In genomic region chr5:52189664-52190365, GRCm38 (mm10) we compare ENCODE assay signal across 8 mouse cellular contexts. TPM values are rescaled to one million over a fixed set of nuclear protein-coding genes. Genes with fewer than 3 reads are reported as not detected.
DNase-seq lines count a peak whose midpoint lies in the region; ATAC-seq and TF ChIP-seq lines count a peak whose summit lies in the region.

No protein-coding gene starts in this region.

- H3K27ac ChIP-seq in cortical plate, adult 2 months (ENCODE audit: insufficient read depth, low read length) = peak overlapping the region; percentile 92
- peak overlapping the region; percentile 98 for H3K27ac ChIP-seq in gastrocnemius, adult 2 months
- H3K27ac ChIP-seq in liver, embryonic 13.5 days = peak overlapping the region; percentile 90
- peak overlapping the region; percentile 98 for H3K27ac ChIP-seq in stomach, postnatal 0 days (replicated peaks)

- peak overlapping the region; percentile 98 for H3K9ac ChIP-seq in liver, embryonic 13.5 days
- peak overlapping the region; percentile 99 for H3K9ac ChIP-seq in stomach, postnatal 0 days (ENCODE audit: low read length)

- no peak for TF ChIP-seq CTCF in cortical plate, adult 2 months (IDR thresholded peaks at IDR 0.05; ENCODE audit: extremely low read depth, insufficient read depth, low read length)
- TF ChIP-seq CTCF in gastrocnemius, adult 2 months (IDR thresholded peaks at IDR 0.05) = no peak; the same call in 1 of the 2 replicates
- peak; percentile 31; the same call in 1 of the 2 replicates for TF ChIP-seq CTCF in stomach, postnatal 0 days (IDR thresholded peaks at IDR 0.05; ENCODE audit: low read depth)

- peak overlapping the region; percentile 69 for H3K4me2 ChIP-seq in liver, embryonic 13.5 days
- peak overlapping the region; percentile 89 for H3K4me2 ChIP-seq in myocyte (ENCODE audit: low read depth)
- peak overlapping the region; percentile 67 for H3K4me2 ChIP-seq in stomach, postnatal 0 days (replicated peaks; ENCODE audit: low read depth)

- intact Hi-C loops in gastrocnemius, adult 2 months (cut with DNase I) = no loop called here

- H3K4me3 ChIP-seq in cortical plate, adult 2 months (ENCODE audit: insufficient read depth, low read length) = peak overlapping the region; percentile 68
- H3K4me3 ChIP-seq in gastrocnemius, adult 2 months = peak overlapping the region; percentile 99
- H3K4me3 ChIP-seq in liver, embryonic 13.5 days (replicated peaks) = peak overlapping the region; percentile 95
- peak overlapping the region; percentile 83 for H3K4me3 ChIP-seq in myocyte
- H3K4me3 ChIP-seq in stomach, postnatal 0 days (ENCODE audit: low read depth, low read length) = peak overlapping the region; percentile 99

- H3K4me1 ChIP-seq in cortical plate, adult 2 months (ENCODE audit: control insufficient read depth, insufficient read depth, low read length) = no peaks in the 10 kb centered on the region; the same call in 1 of the 2 replicates
- peaks cover 48% of the 10 kb centered on the region for H3K4me1 ChIP-seq in liver, embryonic 13.5 days (replicated peaks)
- 0 out of 2 replicates have a peak, but pooled peaks cover 4% of the 10 kb centered on the region for H3K4me1 ChIP-seq in stomach, postnatal 0 days (replicated peaks; ENCODE audit: control insufficient read depth, insufficient read depth)

- peaks cover 50% of the 10 kb centered on the region for H3K79me2 ChIP-seq in myocyte (ENCODE audit: control insufficient read depth, insufficient read depth)

- TF ChIP-seq EP300 in stomach, postnatal 0 days (optimal IDR thresholded peaks at IDR 0.05) = no peak

- H3K36me3 ChIP-seq in liver, embryonic 13.5 days = peaks cover 7% of the 10 kb centered on the region
- H3K36me3 ChIP-seq in myocyte (ENCODE audit: control insufficient read depth, insufficient read depth) = no peaks in the 10 kb centered on the region
- H3K36me3 ChIP-seq in stomach, postnatal 0 days (ENCODE audit: control insufficient read depth, insufficient read depth, low read length) = no peaks in the 10 kb centered on the region

- peak overlapping the region; percentile 71 for H3ac ChIP-seq in myocyte (ENCODE audit: control insufficient read depth, insufficient read length)

- H3K9me3 ChIP-seq in liver, embryonic 13.5 days (replicated peaks) = no peaks in the 10 kb centered on the region
- H3K9me3 ChIP-seq in stomach, postnatal 0 days (ENCODE audit: control insufficient read depth, low read length) = no peaks in the 10 kb centered on the region

- peak; percentile 58 for ATAC-seq in inflammation-experienced regulatory T-cells, adult 6 months
- ATAC-seq in liver, embryonic 13.5 days (ENCODE audit: low read depth) = peak; percentile 64
- peak; percentile 71 for ATAC-seq in stomach, postnatal 0 days (ENCODE audit: low FRiP score, low TSS enrichment)

- DNase-seq in urinary bladder, adult 18-20 months (ENCODE audit: low spot score in 2 of 2) = peak; percentile 27 to 72
- DNase-seq in urinary bladder, adult 2 months (ENCODE audit: low spot score) = no peak
- DNase-seq in gastrocnemius, adult 2 months = peak; percentile 69
- DNase-seq in liver, embryonic 13.5 days = peak; percentile 45
- peak; percentile 66 for DNase-seq in stomach, postnatal 0 days (ENCODE audit: low spot score)

- H3K27me3 ChIP-seq in liver, embryonic 13.5 days = no peaks in the 10 kb centered on the region
- no peaks in the 10 kb centered on the region for H3K27me3 ChIP-seq in myocyte (ENCODE audit: control insufficient read depth, insufficient read depth, insufficient read length)
- no peaks in the 10 kb centered on the region for H3K27me3 ChIP-seq in stomach, postnatal 0 days (ENCODE audit: control insufficient read depth, insufficient read depth, low read length)

- TF ChIP-seq POLR2A in cortical plate, adult 2 months (IDR thresholded peaks at IDR 0.05; ENCODE audit: extremely low read depth, insufficient read depth, low read length) = no peak
- no peak for TF ChIP-seq POLR2A in myocyte (IDR thresholded peaks at IDR 0.05; ENCODE audit: insufficient read length, low read depth)

- under 1% methylated on average over 60 of the region's 63 CpGs for WGBS in liver, embryonic 13.5 days (ENCODE audit: insufficient replicate concordance)
- whole genome bisulfite sequencing in stomach, postnatal 0 days = 1% methylated on average over 55 of the region's 63 CpGs

TF ChIP-seq in myocyte, 11 proteins besides CTCF, POLR2A, EP300 and RAD21:
- TF ChIP-seq POLR2AphosphoS2 (IDR thresholded peaks at IDR 0.05; ENCODE audit: insufficient read length, low read depth) = no peak
- TF ChIP-seq TCF3 (IDR thresholded peaks at IDR 0.05; ENCODE audit: insufficient read length, low read depth) = no peak
- no peak for TF ChIP-seq MYOG (IDR thresholded peaks at IDR 0.05; ENCODE audit: control insufficient read depth in 1 of 3, insufficient read depth in 1 of 3, insufficient read length in 2 of 3, low read depth in 2 of 3)
- no peak for TF ChIP-seq CEBPB (IDR thresholded peaks at IDR 0.05; ENCODE audit: insufficient read depth, poor library complexity, severe bottlenecking)
- no peak for TF ChIP-seq USF1 (IDR thresholded peaks at IDR 0.05; ENCODE audit: low read depth)
- TF ChIP-seq REST (IDR thresholded peaks at IDR 0.05; ENCODE audit: insufficient read depth, insufficient read length) = no peak
- TF ChIP-seq E2F4 (IDR thresholded peaks at IDR 0.05; ENCODE audit: insufficient read depth) = no peak
- no peak for TF ChIP-seq TCF12 (IDR thresholded peaks at IDR 0.05; ENCODE audit: insufficient read depth, poor library complexity, severe bottlenecking)
- no peak for TF ChIP-seq MAX (IDR thresholded peaks at IDR 0.05; ENCODE audit: low read depth)
- no peak for TF ChIP-seq SRF (IDR thresholded peaks at IDR 0.05; ENCODE audit: control insufficient read depth, insufficient read length, low read depth)
- no peak for TF ChIP-seq MYOD1 (IDR thresholded peaks at IDR 0.05; ENCODE audit: control insufficient read depth in 1 of 3, insufficient read length in 2 of 3, low read depth in 2 of 3)
TF ChIP-seq in myocyte: peak in this region for 0.

RNA-seq across cellular contexts. Expression of gene Dhx15, which starts 0.5 kb away (rescaled TPM):
- polyA plus RNA-seq in urinary bladder, adult 2 months (2012; rRNA removed) = 87.5 and 99.1 TPM in 2 replicates
- 74.9 and 79.3 TPM in 2 replicates for polyA plus RNA-seq in cortical plate, adult 2 months (2012; rRNA removed)
- total RNA-seq in gastrocnemius, adult 2 months (2021) = 10 to 100 TPM; 41.0 to 45.7 TPM
- polyA plus RNA-seq in inflammation-experienced regulatory T-cells, adult 6 months (2017; shearing (Covaris generic)) = 100 to 1,000 TPM in 1 of 3 experiments, 10 to 100 TPM in 2; 96.8 to 117 (median 97.1) TPM
- 87.8 and 106 TPM in 2 replicates for polyA plus RNA-seq in liver, embryonic 13.5 days (2015; fragmentation: Nextera tagmentation; extraction: Ambion mirVana)
- polyA plus RNA-seq in myocyte (2012; fragmentation: generic; extraction: Trizol) = 39.0 TPM
- polyA plus RNA-seq in stomach, postnatal 0 days (2015; fragmentation: Nextera tagmentation; extraction: Ambion mirVana) = 54.9 TPM in 2 replicates
